Mouse (Mus musculus): ENCODE results near the gene Ankrd35. TPM values are rescaled to one million over a fixed set of nuclear protein-coding genes. Genes with fewer than 3 reads are reported as not detected.
"Not testable (repeated sequence)": the region's sequence is repeated elsewhere in the genome, so short reads cannot be mapped to it uniquely, and the experiment has no call there.

Gene Ankrd35
- polyA plus RNA-seq, 1 experiment: 0.97 TPM

DNA sequence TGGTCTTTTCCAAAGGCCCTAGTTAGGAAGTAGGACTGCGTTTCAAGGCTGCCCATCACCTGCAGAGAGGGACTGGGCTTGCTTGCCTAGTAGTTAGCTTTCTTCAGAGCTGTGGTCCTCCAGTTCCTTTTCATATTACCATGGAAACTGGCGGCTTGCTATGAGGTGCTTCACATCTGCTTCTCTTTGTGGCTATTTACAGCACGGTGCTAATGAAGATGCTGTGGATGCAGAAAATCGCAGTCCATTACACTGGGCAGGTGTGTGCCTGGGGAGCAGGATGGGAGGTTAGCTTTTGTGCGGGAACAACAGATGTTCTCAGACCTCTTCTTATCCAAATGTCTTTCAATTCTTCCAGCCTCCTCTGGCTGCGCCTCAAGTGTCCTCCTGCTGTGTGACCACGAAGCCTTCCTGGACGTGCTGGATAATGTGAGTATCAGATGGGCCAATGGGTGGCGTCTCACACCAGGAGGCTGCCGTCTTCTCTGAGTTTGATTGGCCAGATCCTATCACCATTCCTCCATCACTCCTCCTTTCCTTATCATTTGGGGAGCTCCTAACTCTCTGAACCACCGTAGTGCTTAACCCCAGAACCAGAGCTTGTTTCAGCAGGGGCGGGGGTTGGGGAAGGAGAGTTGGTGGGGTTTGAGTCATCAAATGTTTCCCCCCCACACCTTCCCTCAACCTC lies 10.5 kb downstream of the Ankrd35 start:
- no peak for DNase-seq (ENCODE audit: low read depth in 1 of 2, low spot score in 2 of 2)
- Histone ChIP-seq H3K27me3 (ENCODE audit: control insufficient read depth, insufficient read depth, low read length) (peaks cover 9% of the 10 kb centered on the region), H3K4me3 (ENCODE audit: extremely low read depth, insufficient read depth, insufficient read length) (no peak overlapping the region), H3K27ac (ENCODE audit: insufficient read depth, low read length) (no peak overlapping the region), H3K36me3 (ENCODE audit: control insufficient read depth, insufficient read depth, low read length) (no peaks in the 10 kb centered on the region), H3K4me1 (ENCODE audit: control insufficient read depth, insufficient read depth, insufficient read length) (no peaks in the 10 kb centered on the region)
- WGBS: 50% methylated on average over 12 of the region's 12 CpGs
- TF ChIP-seq POLR2A (IDR thresholded peaks at IDR 0.05; ENCODE audit: low read depth, low read length): no peak
- TF ChIP-seq CTCF (IDR thresholded peaks at IDR 0.05; ENCODE audit: extremely low read depth, insufficient read depth, insufficient read length, insufficient replicate concordance): no peak

DNA sequence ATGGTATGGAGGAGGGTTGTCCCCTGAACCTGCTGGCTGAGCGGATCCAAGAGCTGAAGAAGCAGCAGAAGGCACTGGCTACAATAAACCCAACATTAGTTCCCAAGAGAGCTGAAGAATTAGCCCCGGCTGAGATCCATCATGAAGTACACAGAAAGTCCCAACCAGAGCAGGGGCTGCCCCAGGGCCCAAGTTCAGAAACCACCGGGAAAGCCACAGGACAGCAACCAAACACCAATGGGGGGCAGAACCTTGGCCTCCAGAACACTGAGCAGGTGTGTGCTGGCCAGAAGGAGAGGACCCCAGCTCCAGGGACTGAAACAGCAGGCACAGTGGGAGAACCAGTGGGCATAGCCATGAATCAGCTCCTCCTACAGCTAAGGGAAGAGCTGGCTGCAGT lies 13.6 kb downstream of the Ankrd35 start:
- TF ChIP-seq POLR2A (IDR thresholded peaks at IDR 0.05; ENCODE audit: low read depth, low read length) (no peak), CTCF (IDR thresholded peaks at IDR 0.05; ENCODE audit: extremely low read depth, insufficient read depth, insufficient read length, insufficient replicate concordance) (no peak)
- WGBS: 87% methylated on average over 3 of the region's 3 CpGs
- Histone ChIP-seq H3K4me1 (ENCODE audit: control insufficient read depth, insufficient read depth, insufficient read length) (no peaks in the 10 kb centered on the region), H3K4me3 (ENCODE audit: extremely low read depth, insufficient read depth, insufficient read length) (no peak overlapping the region), H3K27me3 (ENCODE audit: control insufficient read depth, insufficient read depth, low read length) (peaks cover 11% of the 10 kb centered on the region), H3K27ac (ENCODE audit: insufficient read depth, low read length) (no peak overlapping the region), H3K36me3 (ENCODE audit: control insufficient read depth, insufficient read depth, low read length) (no peaks in the 10 kb centered on the region)
- no peak for DNase-seq (ENCODE audit: low read depth in 1 of 2, low spot score in 2 of 2)

DNA sequence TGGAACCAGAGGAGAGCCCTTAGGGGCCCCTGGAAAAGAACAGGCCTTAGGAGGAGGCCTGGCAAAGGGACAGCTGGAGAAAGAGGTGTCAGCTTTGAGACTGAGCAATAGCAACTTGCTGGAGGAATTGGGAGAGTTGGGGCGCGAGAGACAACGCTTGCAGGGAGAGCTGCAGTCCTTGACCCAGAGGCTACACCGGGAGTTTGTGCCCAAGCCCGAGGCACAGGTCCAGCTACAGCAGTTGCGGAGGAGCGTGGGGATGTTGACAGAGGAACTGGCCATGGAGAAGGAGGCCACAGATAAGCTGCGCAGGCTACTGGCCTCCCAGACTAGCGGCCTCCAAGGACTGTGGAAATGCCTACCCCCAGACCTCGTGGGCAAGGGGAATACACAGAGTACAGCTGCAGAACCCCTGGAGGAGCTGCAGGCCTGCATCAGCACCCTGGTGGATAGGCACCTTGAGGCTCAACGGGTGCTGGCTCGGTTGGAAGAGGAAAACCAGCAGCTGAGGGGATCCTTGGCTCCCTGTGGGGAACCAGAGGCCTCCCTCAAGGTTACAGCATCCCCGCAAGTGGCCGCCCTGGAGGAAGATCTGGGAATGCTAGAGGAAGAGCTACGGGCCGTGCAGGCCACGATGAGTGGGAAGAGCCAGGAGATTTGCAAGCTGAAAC lies 14.4 kb downstream of the Ankrd35 start:
- WGBS: 66% methylated on average over 17 of the region's 17 CpGs

DNA sequence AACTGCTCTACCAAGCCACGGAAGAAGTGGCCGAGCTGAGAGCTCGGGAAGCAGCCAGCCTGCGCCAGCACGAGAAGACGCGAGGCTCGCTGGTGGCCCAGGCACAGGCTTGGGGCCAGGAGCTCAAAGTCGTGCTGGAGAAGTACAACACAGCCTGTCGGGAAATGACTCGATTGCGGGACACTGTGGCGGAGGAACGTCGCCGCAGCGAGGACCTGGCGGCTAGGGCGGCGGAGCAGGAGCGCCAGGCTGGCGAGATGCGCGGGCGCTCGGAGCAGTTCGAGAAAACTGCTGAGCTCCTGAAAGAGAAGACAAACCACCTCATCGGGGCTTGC lies 14.9 kb downstream of the Ankrd35 start:
- H3K4me1 ChIP-seq (ENCODE audit: control insufficient read depth, insufficient read depth, insufficient read length): no peaks in the 10 kb centered on the region
- no peak overlapping the region for H3K4me3 ChIP-seq (ENCODE audit: extremely low read depth, insufficient read depth, insufficient read length)
- peaks cover 11% of the 10 kb centered on the region for H3K27me3 ChIP-seq (ENCODE audit: control insufficient read depth, insufficient read depth, low read length)
- TF ChIP-seq CTCF (IDR thresholded peaks at IDR 0.05; ENCODE audit: extremely low read depth, insufficient read depth, insufficient read length, insufficient replicate concordance) (no peak), POLR2A (IDR thresholded peaks at IDR 0.05; ENCODE audit: low read depth, low read length) (no peak)
- DNase-seq (ENCODE audit: low read depth in 1 of 2, low spot score in 2 of 2): no peak
- H3K27ac ChIP-seq (ENCODE audit: insufficient read depth, low read length): no peak overlapping the region
- 28% methylated on average over 28 of the region's 28 CpGs for WGBS
- H3K36me3 ChIP-seq (ENCODE audit: control insufficient read depth, insufficient read depth, low read length): no peaks in the 10 kb centered on the region

More for the DNA sequence above, 14.4 kb downstream of the Ankrd35 start:
- Histone ChIP-seq H3K36me3 (ENCODE audit: control insufficient read depth, insufficient read depth, low read length) (no peaks in the 10 kb centered on the region), H3K27me3 (ENCODE audit: control insufficient read depth, insufficient read depth, low read length) (peaks cover 11% of the 10 kb centered on the region), H3K4me3 (ENCODE audit: extremely low read depth, insufficient read depth, insufficient read length) (no peak overlapping the region), H3K27ac (ENCODE audit: insufficient read depth, low read length) (no peak overlapping the region), H3K4me1 (ENCODE audit: control insufficient read depth, insufficient read depth, insufficient read length) (no peaks in the 10 kb centered on the region)
- TF ChIP-seq CTCF (IDR thresholded peaks at IDR 0.05; ENCODE audit: extremely low read depth, insufficient read depth, insufficient read length, insufficient replicate concordance) (no peak), POLR2A (IDR thresholded peaks at IDR 0.05; ENCODE audit: low read depth, low read length) (no peak)
- DNase-seq (ENCODE audit: low read depth in 1 of 2, low spot score in 2 of 2): no peak

DNA sequence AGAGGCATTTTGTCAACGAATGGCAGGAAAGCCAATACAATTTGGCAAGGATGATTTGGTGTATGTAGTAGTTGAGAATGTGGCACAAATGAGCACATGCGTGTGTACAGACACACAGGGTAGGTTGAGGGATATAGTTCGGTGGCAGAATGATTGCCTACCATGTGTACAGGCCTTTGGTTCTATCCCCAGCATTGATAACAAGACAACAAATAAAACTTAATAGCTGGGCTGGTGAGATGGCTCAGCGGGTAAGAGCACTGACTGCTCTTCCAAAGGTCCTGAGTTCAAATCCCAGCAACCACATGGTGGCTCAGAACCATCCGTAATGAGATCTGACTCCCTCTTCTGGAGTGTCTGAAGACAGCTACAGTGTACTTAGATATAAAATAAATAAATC lies 16.1 kb downstream of the Ankrd35 start:
- H3K27me3 ChIP-seq (ENCODE audit: control insufficient read depth, insufficient read depth, low read length): peaks cover 11% of the 10 kb centered on the region
- not testable (repeated sequence) for H3K4me1 ChIP-seq (ENCODE audit: control insufficient read depth, insufficient read depth, insufficient read length); H3K36me3 ChIP-seq (ENCODE audit: control insufficient read depth, insufficient read depth, low read length); H3K27ac ChIP-seq (ENCODE audit: insufficient read depth, low read length); H3K4me3 ChIP-seq (ENCODE audit: extremely low read depth, insufficient read depth, insufficient read length); DNase-seq (ENCODE audit: low read depth in 1 of 2, low spot score in 2 of 2)
- 92% methylated on average over 5 of the region's 5 CpGs for whole genome bisulfite sequencing

DNA sequence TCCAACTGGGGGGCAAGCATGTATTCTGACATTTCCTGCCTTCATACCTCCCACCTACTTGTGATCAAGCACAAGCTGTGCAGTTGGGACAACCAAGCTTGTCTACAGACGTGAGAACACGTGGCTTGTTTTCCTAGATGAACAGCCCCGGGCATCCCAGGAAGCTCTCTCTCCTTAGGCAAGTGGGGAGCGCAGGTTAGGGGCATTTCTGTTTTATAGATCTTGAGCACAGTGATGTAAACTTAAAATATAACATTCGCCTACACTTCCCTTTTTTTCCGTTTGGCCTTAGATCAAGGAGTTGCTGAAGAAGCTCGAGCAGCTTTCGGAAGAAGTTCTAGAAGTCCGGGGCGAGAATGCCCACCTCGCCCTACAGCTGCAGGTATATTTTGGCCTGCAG lies 18.9 kb downstream of the Ankrd35 start:
- 35% methylated on average over 11 of the region's 11 CpGs for WGBS
- Histone ChIP-seq H3K4me3 (ENCODE audit: extremely low read depth, insufficient read depth, insufficient read length) (no peak overlapping the region), H3K4me1 (ENCODE audit: control insufficient read depth, insufficient read depth, insufficient read length) (no peaks in the 10 kb centered on the region), H3K36me3 (ENCODE audit: control insufficient read depth, insufficient read depth, low read length) (no peaks in the 10 kb centered on the region), H3K27ac (ENCODE audit: insufficient read depth, low read length) (no peak overlapping the region), H3K27me3 (ENCODE audit: control insufficient read depth, insufficient read depth, low read length) (peaks cover 11% of the 10 kb centered on the region)
- no peak for DNase-seq (ENCODE audit: low read depth in 1 of 2, low spot score in 2 of 2)
- TF ChIP-seq POLR2A (IDR thresholded peaks at IDR 0.05; ENCODE audit: low read depth, low read length): no peak
- TF ChIP-seq CTCF (IDR thresholded peaks at IDR 0.05; ENCODE audit: extremely low read depth, insufficient read depth, insufficient read length, insufficient replicate concordance): no peak

DNA sequence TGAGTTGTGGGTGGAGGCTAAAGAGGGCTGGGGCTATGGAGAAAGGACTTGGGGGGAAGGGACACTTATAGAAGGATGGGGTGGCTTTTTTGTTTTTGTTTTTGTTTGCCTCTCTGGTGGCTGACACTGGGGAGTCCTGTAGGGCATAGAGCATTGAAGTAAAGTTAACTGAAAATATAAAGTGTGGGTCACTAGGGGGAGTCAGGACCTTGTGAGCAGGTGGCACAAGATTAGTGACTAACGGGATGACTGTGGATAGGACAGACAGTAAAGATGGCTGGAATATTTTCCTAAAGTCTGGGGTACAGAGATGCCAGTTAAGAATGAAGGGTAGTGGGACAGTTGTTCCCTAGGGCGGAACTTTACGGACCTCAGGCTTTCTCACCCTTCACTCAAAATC lies 20.4 kb downstream of the Ankrd35 start:
- Histone ChIP-seq H3K36me3 (ENCODE audit: control insufficient read depth, insufficient read depth, low read length) (no peaks in the 10 kb centered on the region), H3K4me3 (ENCODE audit: extremely low read depth, insufficient read depth, insufficient read length) (no peak overlapping the region), H3K27me3 (ENCODE audit: control insufficient read depth, insufficient read depth, low read length) (peaks cover 4% of the 10 kb centered on the region; the same call in 1 of the 2 replicates), H3K4me1 (ENCODE audit: control insufficient read depth, insufficient read depth, insufficient read length) (no peaks in the 10 kb centered on the region), H3K27ac (ENCODE audit: insufficient read depth, low read length) (no peak overlapping the region)
- TF ChIP-seq CTCF (IDR thresholded peaks at IDR 0.05; ENCODE audit: extremely low read depth, insufficient read depth, insufficient read length, insufficient replicate concordance) (no peak), POLR2A (IDR thresholded peaks at IDR 0.05; ENCODE audit: low read depth, low read length) (no peak)
- no peak for DNase-seq (ENCODE audit: low read depth in 1 of 2, low spot score in 2 of 2)
- 50% methylated on average over 3 of the region's 3 CpGs for WGBS

All from spleen, adult 2 months (tissue).